Mouse (Mus musculus) stomach, embryonic 14.5 days (tissue): ENCODE measurements around the gene Gramd1c. TPM values are rescaled to one million over a fixed set of nuclear protein-coding genes. Genes with fewer than 3 reads are reported as not detected.

Experiments used
- ATAC-seq: fragments of 200-750 bp; cut with Nextera tagmentation; 2 replicates; pipeline ENCODE4 v1.8.0; 2017; ENCODE audit warnings: low read depth, moderate TSS enrichment; ENCODE audit not compliant: insufficient number of reproducible peaks, insufficient read depth, low FRiP score
- H3K27ac ChIP-seq: fragments of 300-500 bp; sonication (generic); 2 replicates; pipeline ENCODE4 v1.5.1; 2014; ENCODE audit warnings: mild to moderate bottlenecking, low read length, moderate library complexity, mixed read lengths
- H3K27me3 ChIP-seq: fragments of 300-500 bp; sonication (generic); 2 replicates; pipeline ENCODE4 v1.6.1; 2014; ENCODE audit warnings: low read length, control low read depth, mixed read lengths; ENCODE audit not compliant: control insufficient read depth, insufficient read depth
- H3K36me3 ChIP-seq: fragments of 300-500 bp; sonication (generic); 2 replicates; pipeline ENCODE4 v1.6.1; 2014; ENCODE audit warnings: mild to moderate bottlenecking, control low read depth, low read length, moderate library complexity, mixed read lengths; ENCODE audit not compliant: control insufficient read depth, insufficient read depth
- H3K4me1 ChIP-seq: fragments of 300-500 bp; sonication (generic); 2 replicates; pipeline ENCODE4 v1.6.1; 2014; ENCODE audit warnings: low read length, control low read depth, mixed read lengths; ENCODE audit not compliant: control insufficient read depth, insufficient read depth
- H3K4me2 ChIP-seq: fragments of 300-500 bp; sonication (generic); replicated peaks from 2 replicates; pipeline ENCODE4 v1.6.1; 2014; ENCODE audit warnings: low read depth, low read length, control low read depth
- H3K4me3 ChIP-seq: fragments of 300-500 bp; sonication (generic); 2 replicates; pipeline ENCODE4 v1.5.1; 2014; ENCODE audit warnings: low read depth, low read length, control low read depth
- H3K9ac ChIP-seq: fragments of 300-500 bp; sonication (generic); replicated peaks from 2 replicates; pipeline ENCODE4 v1.6.1; 2014; ENCODE audit warnings: low read depth, mild to moderate bottlenecking, control low read depth, low read length, moderate library complexity, mixed read lengths
- H3K9me3 ChIP-seq: fragments of 300-500 bp; sonication (generic); 2 replicates; pipeline ENCODE4 v1.6.1; 2016; ENCODE audit warnings: low read depth, low read length, control low read depth; ENCODE audit not compliant: control insufficient read depth
- WGBS: fragments of 180-500 bp; shearing (Covaris S2); extraction: QIAGEN DNeasy Blood & Tissue Kit; methylation state at CpG from one replicate; pipeline ENCODE4 v1.1.7; 2014; 5-methylcytosine and 5-hydroxymethylcytosine counted together
- polyA plus RNA-seq: library from polyadenylated mRNA; unstranded; fragments of >200 nt; fragmentation: Nextera tagmentation; extraction: Ambion mirVana; gene quantifications from 2 replicates; pipeline ENCODE4 v1.2.1, GENCODE M21; 2014

Gene Gramd1c
- polyA plus RNA-seq, 1 experiment from 2014 or later, result 8.5 TPM

- ATAC-seq, result no peak
- H3K27me3 ChIP-seq, result no peaks in the 10 kb centered on the region
- H3K4me3 ChIP-seq, result no peak overlapping the region
- H3K36me3 ChIP-seq, result no peaks in the 10 kb centered on the region
- H3K27ac ChIP-seq, result no peak overlapping the region
- no peak overlapping the region for H3K9ac ChIP-seq
- no peaks in the 10 kb centered on the region for H3K4me1 ChIP-seq
- WGBS, result 91% methylated on average over 13 of the region's 13 CpGs
- H3K4me2 ChIP-seq, result no peak overlapping the region
- H3K9me3 ChIP-seq, result no peaks in the 10 kb centered on the region
These were observed 97.3 kb downstream of the Gramd1c start for GRCm38 (mm10) chr16:43965781-43966389.

GRCm38 (mm10) chr16:43963780-43964179 lies 99.4 kb downstream of the Gramd1c start:
- ATAC-seq, result no peak
- Histone ChIP-seq H3K4me2 (no peak overlapping the region), H3K4me1 (no peaks in the 10 kb centered on the region), H3K36me3 (no peaks in the 10 kb centered on the region), H3K9me3 (no peaks in the 10 kb centered on the region), H3K27ac (no peak overlapping the region), H3K27me3 (no peaks in the 10 kb centered on the region), H3K4me3 (no peak overlapping the region), H3K9ac (no peak overlapping the region)
- WGBS, result 77% methylated on average over 3 of the region's 3 CpGs

GRCm38 (mm10) chr16:43963291-43963690 lies 99.9 kb downstream of the Gramd1c start:
- no peak for ATAC-seq
- Histone ChIP-seq H3K27me3 (no peaks in the 10 kb centered on the region), H3K36me3 (no peaks in the 10 kb centered on the region), H3K27ac (no peak overlapping the region), H3K4me3 (no peak overlapping the region), H3K9ac (no peak overlapping the region), H3K4me2 (no peak overlapping the region), H3K9me3 (no peaks in the 10 kb centered on the region), H3K4me1 (no peaks in the 10 kb centered on the region)
- 93% methylated on average over 9 of the region's 9 CpGs for WGBS

GRCm38 (mm10) chr16:43958038-43958437 lies 105.1 kb downstream of the Gramd1c start:
- no peak overlapping the region for H3K4me3 ChIP-seq
- H3K27ac ChIP-seq, result no peak overlapping the region
- no peak for ATAC-seq
- no peak overlapping the region for H3K4me2 ChIP-seq
- 89% methylated on average over 4 of the region's 4 CpGs for WGBS
- H3K27me3 ChIP-seq, result no peaks in the 10 kb centered on the region
- no peaks in the 10 kb centered on the region for H3K36me3 ChIP-seq
- H3K9ac ChIP-seq, result no peak overlapping the region
- H3K9me3 ChIP-seq, result no peaks in the 10 kb centered on the region
- no peaks in the 10 kb centered on the region for H3K4me1 ChIP-seq

- WGBS, result 46% methylated on average over 6 of the region's 6 CpGs
- H3K4me3 ChIP-seq, result no peak overlapping the region
- no peak for ATAC-seq
These were observed 108.2 kb downstream of the Gramd1c start for GRCm38 (mm10) chr16:43954913-43955312.

GRCm38 (mm10) chr16:43951591-43951990 lies 111.6 kb downstream of the Gramd1c start:
- Histone ChIP-seq H3K4me1 (peaks cover 5% of the 10 kb centered on the region; the same call in 1 of the 2 replicates), H3K4me3 (no peak overlapping the region), H3K27me3 (no peaks in the 10 kb centered on the region), H3K9me3 (no peaks in the 10 kb centered on the region), H3K4me2 (no peak overlapping the region), H3K9ac (no peak overlapping the region), H3K36me3 (no peaks in the 10 kb centered on the region), H3K27ac (no peak overlapping the region)
- peak; percentile 61; the same call in 1 of the 2 replicates for ATAC-seq
- 54% methylated on average over 4 of the region's 4 CpGs for WGBS

More at GRCm38 (mm10) chr16:43954913-43955312, 108.2 kb downstream of the Gramd1c start:
- no peaks in the 10 kb centered on the region for H3K27me3 ChIP-seq
- no peak overlapping the region for H3K27ac ChIP-seq
- H3K4me1 ChIP-seq, result peaks cover 5% of the 10 kb centered on the region; the same call in 1 of the 2 replicates
- no peaks in the 10 kb centered on the region for H3K9me3 ChIP-seq
- no peaks in the 10 kb centered on the region for H3K36me3 ChIP-seq
- H3K9ac ChIP-seq, result no peak overlapping the region
- no peak overlapping the region for H3K4me2 ChIP-seq

- H3K27ac ChIP-seq, result no peak overlapping the region
- no peak overlapping the region for H3K4me2 ChIP-seq
- H3K27me3 ChIP-seq, result no peaks in the 10 kb centered on the region
- no peak overlapping the region for H3K9ac ChIP-seq
- H3K4me1 ChIP-seq, result no peaks in the 10 kb centered on the region
- WGBS, result 39% methylated on average over 3 of the region's 3 CpGs
- ATAC-seq, result no peak
- no peaks in the 10 kb centered on the region for H3K9me3 ChIP-seq
- H3K36me3 ChIP-seq, result no peaks in the 10 kb centered on the region
- H3K4me3 ChIP-seq, result no peak overlapping the region
These were observed 117.3 kb downstream of the Gramd1c start for GRCm38 (mm10) chr16:43945869-43946268.

GRCm38 (mm10) chr16:43945351-43945750 lies 117.8 kb downstream of the Gramd1c start:
- H3K27ac ChIP-seq, result no peak overlapping the region
- no peaks in the 10 kb centered on the region for H3K36me3 ChIP-seq
- H3K4me2 ChIP-seq, result no peak overlapping the region
- no peak overlapping the region for H3K9ac ChIP-seq
- no peaks in the 10 kb centered on the region for H3K27me3 ChIP-seq
- no peak for ATAC-seq
- H3K9me3 ChIP-seq, result no peaks in the 10 kb centered on the region
- WGBS, result 60% methylated on average over 3 of the region's 3 CpGs
- no peaks in the 10 kb centered on the region for H3K4me1 ChIP-seq
- no peak overlapping the region for H3K4me3 ChIP-seq

GRCm38 (mm10) chr16:43940846-43941245 lies 122.3 kb downstream of the Gramd1c start:
- H3K9ac ChIP-seq, result no peak overlapping the region
- WGBS, result 88% methylated on average over 4 of the region's 4 CpGs
- H3K36me3 ChIP-seq, result no peaks in the 10 kb centered on the region
- H3K4me3 ChIP-seq, result no peak overlapping the region
- no peak overlapping the region for H3K4me2 ChIP-seq
- no peak for ATAC-seq
- no peaks in the 10 kb centered on the region for H3K27me3 ChIP-seq
- H3K4me1 ChIP-seq, result no peaks in the 10 kb centered on the region
- no peak overlapping the region for H3K27ac ChIP-seq
- no peaks in the 10 kb centered on the region for H3K9me3 ChIP-seq
